Mouse (Mus musculus): ENCODE data around the gene Tox2. TPM values are rescaled to one million over a fixed set of nuclear protein-coding genes. Genes with fewer than 3 reads are reported as not detected.

Tox2 gene
- polyA plus RNA-seq, 1 experiment from 2014 or later: 0.36 TPM

DNA sequence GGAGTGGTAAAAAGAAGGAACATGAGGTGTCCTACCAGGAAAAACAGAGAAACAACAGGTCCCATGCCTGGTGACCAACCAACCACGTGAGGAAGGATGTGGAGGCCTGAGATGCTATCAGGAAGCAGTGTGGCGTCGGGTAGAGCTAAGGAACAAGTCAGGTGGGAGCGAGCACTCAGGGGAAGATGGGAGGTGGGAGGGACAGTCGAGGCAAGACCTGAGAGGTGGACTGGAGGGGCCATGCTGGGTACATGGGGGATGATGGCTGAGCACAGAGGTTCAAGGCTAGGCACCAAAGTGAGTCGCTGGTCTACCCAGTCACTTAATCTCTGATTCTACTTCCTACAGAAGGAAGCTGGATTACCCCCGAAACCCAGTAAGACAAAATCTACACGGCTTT is 152.7 kb downstream of the Tox2 start:
- peak overlapping the region; percentile 63 for H3K4me3 ChIP-seq (replicated peaks)
- H3K4me1 ChIP-seq (replicated peaks): peaks cover 88% of the 10 kb centered on the region
- peak overlapping the region; percentile 97 for H3K27ac ChIP-seq

GRCm38 (mm10) chr2:163356113-163356840 is 153.4 kb downstream of the Tox2 start:
- Histone ChIP-seq H3K27ac (peak overlapping the region; percentile 97), H3K36me3 (no peaks in the 10 kb centered on the region), H3K9ac (peak overlapping the region; percentile 75), H3K4me3 (replicated peaks) (peak overlapping the region; percentile 63), H3K4me2 (peak overlapping the region; percentile 77), H3K9me3 (replicated peaks) (no peaks in the 10 kb centered on the region), H3K27me3 (peaks cover 4% of the 10 kb centered on the region; the same call in 1 of the 2 replicates), H3K4me1 (replicated peaks) (peaks cover 87% of the 10 kb centered on the region)
- WGBS (ENCODE audit: insufficient replicate concordance): 15% methylated on average over 12 of the region's 12 CpGs
- DNase-seq: peak; percentile 75
- ATAC-seq (ENCODE audit: low read depth): peak; percentile 87

More for the DNA sequence above, 152.7 kb downstream of the Tox2 start:
- H3K9ac ChIP-seq: peak overlapping the region; percentile 75
- peak overlapping the region; percentile 77 for H3K4me2 ChIP-seq
- H3K27me3 ChIP-seq: peaks cover 4% of the 10 kb centered on the region; the same call in 1 of the 2 replicates
- WGBS (ENCODE audit: insufficient replicate concordance): 26% methylated on average over 8 of the region's 8 CpGs
- no peaks in the 10 kb centered on the region for H3K9me3 ChIP-seq (replicated peaks)
- no peaks in the 10 kb centered on the region for H3K36me3 ChIP-seq
- DNase-seq: no peak
- ATAC-seq (ENCODE audit: low read depth): no peak

GRCm38 (mm10) chr2:163358662-163359061 is 155.7 kb downstream of the Tox2 start:
- 31% methylated on average over 5 of the region's 5 CpGs for WGBS (ENCODE audit: insufficient replicate concordance)
- peak overlapping the region; percentile 77 for H3K4me2 ChIP-seq

DNA sequence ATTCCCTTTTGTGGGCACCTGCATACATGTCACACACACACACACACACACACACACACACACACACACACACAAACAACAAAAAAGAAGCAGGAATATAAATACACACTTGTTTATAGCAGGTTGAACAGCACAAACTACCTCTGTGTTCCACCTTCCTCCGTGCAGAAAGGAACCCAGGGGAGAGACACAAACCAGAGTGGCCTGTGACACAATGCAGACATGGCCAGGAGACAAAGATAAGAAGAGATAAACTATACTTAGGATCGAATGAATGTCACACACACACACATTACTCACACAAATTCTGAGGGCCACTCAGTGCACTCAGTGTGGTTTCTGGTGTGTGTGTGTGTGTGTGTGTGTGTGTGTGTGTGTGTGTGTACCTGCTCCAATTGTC is 156.3 kb downstream of the Tox2 start:
- peak overlapping the region; percentile 75 for H3K9ac ChIP-seq
- 6% methylated on average over 2 of the region's 2 CpGs for WGBS (ENCODE audit: insufficient replicate concordance)
- H3K36me3 ChIP-seq: no peaks in the 10 kb centered on the region
- peak overlapping the region; percentile 97 for H3K27ac ChIP-seq
- no peak overlapping the region for H3K4me3 ChIP-seq (replicated peaks)
- H3K27me3 ChIP-seq: no peaks in the 10 kb centered on the region
- no peaks in the 10 kb centered on the region for H3K9me3 ChIP-seq (replicated peaks)
- H3K4me1 ChIP-seq (replicated peaks): peaks cover 93% of the 10 kb centered on the region
- ATAC-seq (ENCODE audit: low read depth) (no peak), DNase-seq (no peak)
- H3K4me2 ChIP-seq: peak overlapping the region; percentile 77

More at GRCm38 (mm10) chr2:163358662-163359061, 155.7 kb downstream of the Tox2 start:
- H3K36me3 ChIP-seq: no peaks in the 10 kb centered on the region
- H3K4me1 ChIP-seq (replicated peaks): peaks cover 93% of the 10 kb centered on the region
- DNase-seq (peak; percentile 71), ATAC-seq (ENCODE audit: low read depth) (peak; percentile 63)
- 0 out of 2 replicates have a peak overlapping the region, but pooled peaks have one; percentile 63 for H3K4me3 ChIP-seq (replicated peaks)
- H3K9me3 ChIP-seq (replicated peaks): no peaks in the 10 kb centered on the region
- peak overlapping the region; percentile 75 for H3K9ac ChIP-seq
- H3K27ac ChIP-seq: peak overlapping the region; percentile 97
- H3K27me3 ChIP-seq: no peaks in the 10 kb centered on the region

DNA sequence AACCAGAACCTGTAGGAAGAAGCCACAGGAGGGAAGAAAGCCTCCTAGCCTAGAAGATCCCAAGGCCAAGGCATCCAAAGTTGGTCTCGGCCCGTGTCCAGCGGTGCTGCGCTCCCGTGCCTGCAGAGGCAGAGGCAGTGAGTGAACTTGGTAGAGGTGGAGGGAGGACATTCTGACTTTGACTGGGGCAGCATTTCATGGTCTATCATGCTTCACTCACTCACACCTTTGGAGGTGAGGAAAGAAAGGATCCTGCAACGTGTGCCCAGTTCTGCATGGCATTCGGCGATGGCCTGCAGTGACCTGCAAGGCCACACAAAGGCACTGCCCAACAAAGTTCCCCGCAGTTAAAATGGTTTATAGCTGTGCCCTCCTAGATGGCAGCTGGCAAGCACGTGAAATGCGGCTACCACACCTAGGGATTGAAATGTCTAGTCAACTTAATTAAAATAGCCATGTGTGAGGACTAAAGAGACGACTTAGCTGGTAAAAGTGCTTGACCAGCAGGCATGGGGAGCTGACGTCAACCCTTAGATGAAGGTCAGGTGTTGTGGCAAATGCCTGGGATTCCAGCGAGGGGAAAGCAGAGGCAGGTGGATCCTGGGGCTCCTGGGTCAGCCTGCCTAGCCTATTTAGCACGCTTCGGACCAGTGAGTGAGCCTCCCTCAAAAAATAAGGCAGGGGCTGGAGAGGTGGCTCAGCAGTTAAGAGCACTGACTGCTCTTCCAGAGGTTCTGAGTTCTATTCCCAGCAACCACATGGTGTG is 158.1 kb downstream of the Tox2 start:
- ATAC-seq (ENCODE audit: low read depth) (no peak), DNase-seq (no peak)
- no peak overlapping the region for H3K4me3 ChIP-seq (replicated peaks)
- 83% methylated on average over 16 of the region's 16 CpGs for WGBS (ENCODE audit: insufficient replicate concordance)
- H3K27ac ChIP-seq: peak overlapping the region; percentile 97; the same call in 1 of the 2 replicates
- no peaks in the 10 kb centered on the region for H3K27me3 ChIP-seq
- no peaks in the 10 kb centered on the region for H3K36me3 ChIP-seq
- peaks cover 81% of the 10 kb centered on the region for H3K4me1 ChIP-seq (replicated peaks)
- no peak overlapping the region for H3K9ac ChIP-seq
- no peak overlapping the region for H3K4me2 ChIP-seq
- H3K9me3 ChIP-seq (replicated peaks): no peaks in the 10 kb centered on the region

DNA sequence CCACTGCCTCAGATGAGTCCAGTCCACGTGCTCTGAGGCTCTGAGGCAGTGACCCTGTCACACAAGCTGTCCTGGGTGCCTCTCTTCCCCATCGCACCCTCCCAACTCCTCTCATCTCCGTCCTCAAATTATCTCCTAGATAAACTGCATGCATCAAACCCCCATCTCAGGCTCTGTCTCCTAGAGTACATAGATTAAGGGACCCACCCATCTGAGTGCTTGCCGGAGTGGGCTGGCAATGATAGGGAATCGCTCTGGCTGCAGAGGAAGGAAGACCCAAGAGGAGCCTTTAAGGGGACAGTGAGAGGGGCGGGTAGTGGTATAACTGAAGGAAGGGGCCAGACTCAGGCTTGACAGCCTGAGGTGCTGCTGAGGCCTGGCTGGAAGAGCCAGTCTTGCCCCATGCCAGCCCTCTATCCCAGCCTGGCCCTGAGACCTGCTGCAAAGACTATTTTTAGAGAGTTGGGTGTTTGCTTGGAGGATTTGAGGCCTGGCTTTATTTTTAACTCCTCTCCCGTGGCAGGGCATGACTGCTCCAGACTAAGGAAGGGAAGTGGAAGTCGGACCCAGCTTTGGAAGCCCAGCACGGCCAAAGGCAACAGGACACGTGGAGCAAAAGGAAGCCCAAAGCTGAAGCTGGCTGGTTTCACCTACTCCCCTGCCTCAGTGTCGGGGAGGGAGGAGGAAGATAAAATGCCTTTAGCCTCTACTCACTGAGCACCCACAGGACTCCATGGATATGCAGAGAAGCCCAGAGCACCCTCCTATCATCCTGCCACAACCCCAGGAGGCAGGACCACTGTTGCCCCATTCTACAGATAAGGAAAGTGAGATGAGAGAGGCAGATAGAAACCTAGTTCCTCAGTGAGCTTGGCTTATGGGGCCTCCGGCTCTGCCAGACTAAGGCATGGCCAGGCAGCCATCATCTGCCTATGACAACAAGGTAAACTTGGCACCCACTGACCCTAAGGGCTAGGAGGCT is 160.3 kb downstream of the Tox2 start:
- no peaks in the 10 kb centered on the region for H3K27me3 ChIP-seq
- no peak overlapping the region for H3K4me3 ChIP-seq (replicated peaks)
- DNase-seq (peak; percentile 38), ATAC-seq (ENCODE audit: low read depth) (peak; percentile 72)
- 28% methylated on average over 12 of the region's 12 CpGs for WGBS (ENCODE audit: insufficient replicate concordance)
- peak overlapping the region; percentile 57 for H3K9ac ChIP-seq
- peak overlapping the region; percentile 42 for H3K4me2 ChIP-seq
- H3K9me3 ChIP-seq (replicated peaks): no peaks in the 10 kb centered on the region
- no peaks in the 10 kb centered on the region for H3K36me3 ChIP-seq
- H3K4me1 ChIP-seq (replicated peaks): peaks cover 59% of the 10 kb centered on the region
- peak overlapping the region; percentile 83 for H3K27ac ChIP-seq

GRCm38 (mm10) chr2:163364785-163365541 is 162.0 kb downstream of the Tox2 start:
- H3K27me3 ChIP-seq: no peaks in the 10 kb centered on the region
- DNase-seq: no peak
- no peak overlapping the region for H3K9ac ChIP-seq
- no peak overlapping the region for H3K4me3 ChIP-seq (replicated peaks)
- ATAC-seq (ENCODE audit: low read depth): no peak
- no peak overlapping the region for H3K4me2 ChIP-seq
- no peaks in the 10 kb centered on the region for H3K9me3 ChIP-seq (replicated peaks)
- no peaks in the 10 kb centered on the region for H3K36me3 ChIP-seq
- H3K27ac ChIP-seq: no peak overlapping the region
- peaks cover 42% of the 10 kb centered on the region for H3K4me1 ChIP-seq (replicated peaks)
- WGBS (ENCODE audit: insufficient replicate concordance): 63% methylated on average over 18 of the region's 18 CpGs

DNA sequence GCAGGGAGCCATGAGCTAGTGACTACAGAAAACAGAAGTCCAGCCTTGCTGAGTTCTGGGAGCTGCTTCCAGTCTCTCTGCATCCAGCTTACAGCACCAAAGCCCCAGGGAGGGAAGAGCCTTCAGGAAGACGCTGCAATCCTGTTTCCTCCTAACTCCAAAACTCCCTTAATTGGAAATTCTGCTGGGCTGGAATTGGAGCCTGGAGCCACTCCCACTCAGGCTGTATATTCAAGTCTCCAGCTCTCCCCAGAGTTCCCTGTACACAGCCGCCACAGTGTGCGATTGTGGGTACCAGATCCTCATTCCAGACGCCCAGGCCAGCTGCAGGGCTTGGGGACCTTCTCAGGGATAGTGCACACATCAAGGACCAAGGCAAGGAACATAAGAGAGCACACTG is 167.2 kb downstream of the Tox2 start:
- no peak overlapping the region for H3K9ac ChIP-seq
- no peaks in the 10 kb centered on the region for H3K4me1 ChIP-seq (replicated peaks)
- H3K36me3 ChIP-seq: no peaks in the 10 kb centered on the region
- H3K4me3 ChIP-seq (replicated peaks): no peak overlapping the region
- no peaks in the 10 kb centered on the region for H3K9me3 ChIP-seq (replicated peaks)
- no peak overlapping the region for H3K27ac ChIP-seq
- H3K4me2 ChIP-seq: no peak overlapping the region
- peaks cover 18% of the 10 kb centered on the region for H3K27me3 ChIP-seq
- 47% methylated on average over 4 of the region's 4 CpGs for WGBS (ENCODE audit: insufficient replicate concordance)
- ATAC-seq (ENCODE audit: low read depth): no peak
- no peak for DNase-seq

GRCm38 (mm10) chr2:163372627-163373026 is 169.7 kb downstream of the Tox2 start:
- Histone ChIP-seq H3K9ac (no peak overlapping the region), H3K27ac (no peak overlapping the region), H3K4me2 (no peak overlapping the region), H3K36me3 (no peaks in the 10 kb centered on the region), H3K4me3 (replicated peaks) (no peak overlapping the region), H3K9me3 (replicated peaks) (no peaks in the 10 kb centered on the region), H3K27me3 (peaks cover 43% of the 10 kb centered on the region), H3K4me1 (replicated peaks) (no peaks in the 10 kb centered on the region)
- 43% methylated on average over 1 of the region's 1 CpGs for WGBS (ENCODE audit: insufficient replicate concordance)
- ATAC-seq (ENCODE audit: low read depth) (no peak), DNase-seq (no peak)

All from liver, embryonic 13.5 days (tissue).